Mouse (Mus musculus) retina, postnatal 1 day (tissue): ENCODE results near the gene Nat14.
A peak's percentile ranks its signal among the peaks of the same experiment; 100 is the strongest.
"Not testable (repeated sequence)": the region's sequence is repeated elsewhere in the genome, so short reads cannot be mapped to it uniquely, and the experiment has no call there.

Experiments used
- DNase-seq: peaks from one replicate; pipeline ENCODE4 v3.0.0-alpha.2; 2012

The Nat14 gene

DNA sequence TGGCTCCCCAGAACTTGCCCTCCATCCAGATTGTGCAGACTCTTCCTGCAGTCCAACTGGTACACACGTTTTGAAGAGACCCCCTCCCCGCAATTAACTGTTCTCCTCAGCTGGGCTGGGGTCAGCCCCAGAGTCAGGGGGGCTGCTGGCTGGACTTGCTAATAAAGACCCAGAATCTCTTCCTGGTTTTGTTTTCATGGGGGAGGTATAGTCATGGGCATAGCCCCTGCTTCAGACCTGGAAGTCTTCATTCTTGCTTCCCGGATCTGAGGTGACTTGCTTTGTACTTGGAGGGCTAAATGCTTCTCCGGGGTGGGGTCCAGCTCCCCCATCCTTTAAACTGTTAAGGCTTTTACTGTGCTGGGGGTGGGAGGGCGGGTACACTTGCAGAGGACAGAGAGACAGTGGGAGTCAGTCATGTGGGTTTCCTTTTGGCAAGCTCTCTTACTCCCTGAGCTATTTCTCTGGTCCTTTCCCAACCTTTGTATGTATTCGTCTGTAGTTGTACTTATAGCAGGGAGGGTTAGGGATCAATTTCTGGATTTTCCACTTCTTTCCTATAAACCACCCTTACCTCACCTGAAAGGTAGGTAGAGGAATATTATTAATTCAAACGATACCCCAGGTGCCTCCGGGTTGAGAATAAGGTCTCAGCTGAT is at the start of gene Nat14:
Gene Nat14, plus strand, starts transcription at position 205 of the 659 bp plus-strand sequence.
- no peak for DNase-seq

DNA sequence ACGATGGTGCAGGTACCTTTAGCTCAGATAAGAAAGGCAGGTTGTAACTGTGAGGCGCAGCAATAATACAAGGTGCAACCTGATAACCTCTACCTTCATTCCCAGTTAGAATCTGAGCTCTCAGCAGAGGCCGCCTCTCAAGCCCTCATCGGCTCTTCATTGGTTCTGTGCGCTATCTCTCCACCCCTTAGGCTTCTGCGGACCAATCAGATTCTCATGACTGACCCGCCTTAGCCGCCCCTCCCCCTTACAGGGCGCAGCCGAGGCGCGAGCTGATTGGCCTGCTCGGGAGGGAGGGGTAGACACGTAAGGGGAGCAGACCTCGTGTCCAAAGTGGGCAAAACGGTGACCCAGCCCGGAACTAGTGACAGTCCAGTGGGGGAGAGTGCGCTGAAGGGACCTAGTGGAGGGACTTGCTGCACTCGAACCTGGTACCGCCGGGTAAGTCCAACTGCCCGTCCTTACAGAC is 45.0 kb upstream of the Nat14 start, which contains the start of gene Isoc2a:
Gene Isoc2a, plus strand, starts transcription at position 401 of the 469 bp plus-strand sequence.
- peak; percentile 98 for DNase-seq

DNA sequence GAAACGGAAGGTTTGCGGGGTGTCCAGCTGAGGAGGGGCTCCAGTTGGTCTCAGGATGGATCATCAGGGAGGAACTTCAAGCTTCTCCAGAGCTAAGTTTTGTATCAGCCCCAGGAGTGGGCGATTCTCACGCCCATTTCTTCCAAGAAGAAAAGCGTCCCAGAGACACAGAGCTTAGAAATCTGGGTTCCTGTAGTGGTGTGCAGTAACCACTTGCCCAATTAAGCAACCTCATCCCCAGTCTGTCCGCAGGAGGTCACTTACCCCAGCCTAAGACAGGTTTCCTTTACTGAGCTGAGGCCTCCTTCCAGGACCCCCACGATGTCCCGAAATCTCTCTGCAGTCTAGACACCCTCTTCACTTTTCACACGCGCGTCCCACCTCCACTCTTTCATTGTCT is 44.6 kb upstream of the Nat14 start:
- DNase-seq, result no peak

DNA sequence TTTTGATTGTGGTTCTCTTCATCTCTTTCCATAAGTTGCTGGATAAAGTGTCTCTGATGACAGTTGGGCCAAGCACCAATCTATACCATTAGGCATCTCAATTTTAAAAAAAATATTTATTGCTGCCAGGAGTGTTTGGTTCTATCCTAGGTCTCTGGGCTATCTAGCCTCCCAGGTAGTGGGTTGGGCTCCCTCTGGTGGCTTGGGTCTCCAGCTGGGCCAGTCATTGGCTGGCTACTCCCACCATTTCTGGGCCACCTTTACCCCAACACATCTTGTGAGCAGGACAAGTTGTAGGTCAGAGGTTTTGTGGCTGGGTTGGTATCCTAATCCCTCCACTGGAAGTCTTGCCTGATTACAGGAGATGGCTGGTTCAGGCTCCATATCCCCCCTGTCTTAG is 43.6 kb upstream of the Nat14 start:
- DNase-seq, result peak; percentile 9

DNA sequence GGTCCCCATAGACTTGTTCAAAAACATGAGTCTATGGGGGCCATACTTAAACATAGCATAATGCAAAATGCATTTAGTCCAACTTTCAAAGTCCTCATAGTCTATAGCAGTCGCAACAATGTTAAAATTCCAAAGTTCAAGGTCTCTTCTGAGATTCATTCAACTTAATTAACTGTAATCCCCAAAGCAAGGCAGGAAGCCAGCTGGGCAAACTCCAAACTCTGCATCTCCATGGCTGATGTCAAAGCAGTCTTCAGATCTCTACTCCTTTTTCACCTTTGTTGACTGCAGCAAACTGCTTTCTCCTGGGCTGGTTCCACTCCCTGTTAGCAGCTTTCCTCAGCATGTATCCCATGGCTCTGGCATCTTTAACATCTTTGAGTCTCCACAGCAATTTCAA is 42.8 kb upstream of the Nat14 start:
- DNase-seq, result not testable (repeated sequence)

DNA sequence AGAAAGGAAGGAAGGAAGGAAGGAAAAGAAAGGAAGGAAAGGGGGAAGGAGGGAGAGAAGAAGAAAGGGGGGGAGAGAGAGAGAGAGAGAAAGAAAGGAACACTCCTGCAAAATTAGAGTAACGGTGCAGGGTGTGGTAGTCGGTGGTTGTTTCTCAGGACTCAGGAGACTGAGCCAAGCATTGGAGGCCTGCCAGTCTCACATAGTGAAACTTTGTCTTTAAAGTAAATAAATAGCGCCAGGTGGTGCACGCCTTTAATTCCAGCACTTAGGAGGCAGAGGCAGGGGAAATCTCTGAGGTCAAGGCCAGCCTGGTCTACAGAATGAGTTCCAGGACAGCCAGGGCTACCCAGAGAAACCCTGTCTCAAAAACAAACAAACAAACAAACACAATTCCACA is 35.1 kb upstream of the Nat14 start:
- no peak for DNase-seq

DNA sequence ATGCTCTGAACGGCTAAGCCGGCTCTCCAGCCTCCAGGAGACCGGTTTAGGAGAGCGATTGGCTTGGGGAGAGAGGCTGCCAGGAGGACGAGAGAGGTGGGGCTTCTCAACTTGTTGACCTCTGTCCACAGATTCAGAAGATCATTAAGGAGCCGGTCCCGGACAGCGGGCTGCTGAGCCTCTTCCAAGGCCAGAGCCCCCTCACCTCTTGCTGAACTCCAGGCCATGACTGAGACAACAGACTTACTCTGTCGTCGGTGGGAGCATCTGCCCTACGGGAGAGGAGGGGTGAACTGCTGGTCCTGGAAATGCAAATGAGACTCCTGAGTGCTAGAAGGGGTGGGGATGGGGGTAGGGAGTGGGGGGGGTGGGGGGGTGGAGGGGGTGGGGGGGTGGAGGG is 26.6 kb upstream of the Nat14 start:
- DNase-seq, result no peak

DNA sequence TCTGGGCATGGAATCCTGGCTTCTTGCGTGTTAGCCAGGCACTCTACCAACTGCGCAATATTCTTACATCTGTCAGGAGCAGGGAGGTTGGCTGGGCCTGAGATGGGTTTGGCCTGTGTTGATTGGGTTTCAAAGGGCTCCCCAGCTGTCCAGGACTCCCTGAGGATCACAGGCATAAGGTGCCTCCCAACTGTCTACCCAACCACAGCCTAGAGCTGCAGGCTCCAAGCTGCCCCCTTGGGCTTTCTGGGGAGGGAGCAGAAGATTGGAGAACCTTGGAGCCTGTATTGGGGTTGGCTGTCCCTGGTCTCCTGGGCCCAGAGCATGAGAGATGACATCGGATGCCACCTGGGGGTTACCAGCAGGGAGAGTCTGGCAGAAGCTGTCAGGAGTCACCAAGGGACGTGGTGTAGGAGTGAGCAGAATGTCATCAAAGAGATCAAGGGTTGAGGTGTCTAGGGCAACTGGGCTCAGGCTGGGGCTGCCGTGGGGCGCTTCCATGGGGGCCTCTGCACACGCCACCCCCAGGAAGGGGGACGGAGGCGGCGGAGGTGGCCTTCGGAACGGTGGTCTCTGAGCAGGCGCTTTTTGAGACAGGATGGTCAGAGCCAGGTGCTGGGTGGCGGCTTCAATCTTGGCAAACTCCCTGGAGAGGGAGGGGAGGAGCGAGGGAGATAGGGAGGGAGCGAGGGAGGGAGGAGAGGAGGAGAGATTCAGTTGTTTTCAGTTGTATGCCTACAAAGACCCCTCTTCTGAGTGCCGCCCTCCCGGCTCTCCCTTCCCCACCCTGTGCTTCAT is 22.8 kb upstream of the Nat14 start:
- peak; percentile 34 for DNase-seq

DNA sequence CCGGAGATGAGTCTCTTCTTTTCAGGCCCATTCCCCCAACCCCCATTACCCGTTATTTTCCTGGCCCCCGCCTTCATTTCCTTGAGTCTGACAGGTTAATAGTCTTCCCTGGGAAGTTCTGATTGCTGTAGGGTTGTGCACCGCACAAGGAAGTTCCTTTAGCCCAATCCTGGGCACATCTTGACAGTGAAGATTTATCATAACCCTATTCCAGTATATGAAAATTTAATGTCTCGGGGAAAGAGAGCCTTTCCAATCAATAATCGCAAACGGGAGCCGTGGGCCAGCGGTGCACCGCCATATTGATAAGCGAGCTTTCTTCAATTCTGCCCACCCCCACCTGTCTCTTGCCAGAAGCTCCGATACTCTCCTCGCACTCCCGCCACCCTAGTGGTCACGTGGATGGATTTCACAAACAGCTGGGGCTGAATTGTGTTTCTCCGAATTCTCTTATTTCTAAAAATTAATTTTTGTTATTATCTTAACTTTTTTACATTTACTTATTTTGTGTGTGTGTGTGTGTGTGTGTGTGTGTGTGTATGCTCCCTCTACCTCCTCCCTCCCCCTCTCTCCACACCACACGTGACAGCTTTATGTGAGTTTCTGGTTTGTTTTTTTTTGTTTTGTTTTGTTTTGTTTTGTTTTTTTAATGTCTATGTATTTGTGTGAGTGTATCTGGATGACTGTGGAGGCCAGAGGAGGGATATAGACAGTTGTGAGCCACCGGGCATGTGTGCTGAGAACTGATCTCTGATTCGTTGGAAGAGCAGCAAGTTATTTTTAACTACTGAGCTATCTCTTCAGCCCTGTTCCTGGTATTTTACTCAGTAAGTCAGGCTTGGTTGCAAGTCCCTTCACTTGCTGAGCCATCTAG is 21.9 kb upstream of the Nat14 start:
- peak; percentile 46 for DNase-seq

DNA sequence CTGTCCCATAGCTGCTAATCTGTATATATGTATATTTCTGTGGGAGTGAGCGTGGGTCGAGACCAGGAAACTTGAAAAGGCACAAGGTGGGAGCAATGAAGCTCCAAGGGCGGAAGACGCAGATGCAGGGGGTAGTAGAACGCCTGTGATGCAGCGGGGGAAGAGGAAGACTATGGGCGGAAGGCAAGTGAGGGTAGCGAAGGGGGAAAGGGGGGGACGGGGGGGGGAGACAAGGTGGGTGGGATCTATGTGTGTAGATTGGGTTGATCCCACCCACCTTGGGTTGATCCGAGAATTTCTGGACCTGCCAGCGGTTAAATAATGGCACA is 21.3 kb upstream of the Nat14 start:
- no peak for DNase-seq

DNA sequence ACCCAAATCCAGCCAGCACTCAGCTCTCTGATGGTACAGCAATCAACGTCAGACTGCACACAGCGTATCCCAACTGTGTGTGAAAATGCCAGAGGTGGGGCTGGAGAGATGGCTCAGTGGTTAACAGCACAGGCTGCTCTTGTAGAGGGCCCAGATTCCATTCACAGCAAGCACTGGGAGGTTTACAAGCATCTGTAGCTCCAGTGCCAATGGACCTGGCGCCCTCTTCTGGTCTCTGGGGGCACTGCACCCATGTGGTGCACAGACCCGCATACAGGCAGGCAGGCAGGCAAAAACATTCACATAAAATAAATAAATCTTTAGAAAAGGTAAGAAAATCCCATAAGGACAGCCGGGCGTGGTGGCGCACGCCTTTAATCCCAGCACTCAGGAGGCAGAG is 20.7 kb upstream of the Nat14 start:
- peak; percentile 55 for DNase-seq

DNA sequence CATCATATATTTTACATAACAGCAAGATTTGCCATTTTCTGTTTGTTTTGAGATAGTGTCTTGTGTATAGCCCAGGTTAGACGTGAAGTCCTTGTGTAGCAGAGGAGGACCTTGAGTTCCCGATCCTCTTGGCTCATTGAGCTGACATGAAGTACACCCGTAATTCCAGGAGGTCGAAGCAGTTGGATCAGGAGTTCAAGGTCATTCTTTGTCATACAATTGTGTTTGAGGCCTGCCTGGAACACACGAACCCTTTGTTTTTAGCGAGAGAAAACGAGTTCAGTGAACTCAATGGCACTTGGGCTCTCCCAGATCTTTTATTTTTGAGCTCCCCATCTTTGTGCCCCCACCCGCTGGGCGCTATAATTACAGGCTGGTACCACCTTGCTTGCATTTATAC is 19.4 kb upstream of the Nat14 start:
- DNase-seq, result no peak

DNA sequence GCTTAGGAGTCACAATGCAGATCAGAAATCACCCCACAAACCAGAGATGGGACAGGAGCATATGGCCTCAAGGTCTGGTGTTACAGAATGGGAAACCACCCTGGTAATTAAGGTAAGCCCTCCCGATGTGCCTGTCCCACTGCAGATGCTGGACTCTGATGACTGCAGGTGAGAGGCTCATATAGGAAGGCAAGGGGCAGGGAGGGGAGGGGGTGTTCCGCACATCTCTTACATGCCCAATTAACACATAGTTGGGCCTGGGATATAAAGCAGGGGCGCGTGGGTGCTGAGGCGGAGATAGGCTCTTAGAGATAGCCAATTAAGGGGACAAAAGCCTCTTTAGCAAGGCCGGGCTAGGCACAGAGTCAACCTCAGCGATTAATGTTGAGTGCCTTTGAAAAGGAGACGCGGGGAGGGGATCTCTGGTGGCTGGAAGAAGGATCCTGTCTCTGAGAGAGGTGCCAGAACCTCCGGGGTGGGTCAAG is 15.3 kb upstream of the Nat14 start, which contains the start of gene Gm36210:
Gene Gm36210, minus strand, starts transcription at position 51 of the 485 bp plus-strand sequence.
- peak; percentile 47 for DNase-seq

DNA sequence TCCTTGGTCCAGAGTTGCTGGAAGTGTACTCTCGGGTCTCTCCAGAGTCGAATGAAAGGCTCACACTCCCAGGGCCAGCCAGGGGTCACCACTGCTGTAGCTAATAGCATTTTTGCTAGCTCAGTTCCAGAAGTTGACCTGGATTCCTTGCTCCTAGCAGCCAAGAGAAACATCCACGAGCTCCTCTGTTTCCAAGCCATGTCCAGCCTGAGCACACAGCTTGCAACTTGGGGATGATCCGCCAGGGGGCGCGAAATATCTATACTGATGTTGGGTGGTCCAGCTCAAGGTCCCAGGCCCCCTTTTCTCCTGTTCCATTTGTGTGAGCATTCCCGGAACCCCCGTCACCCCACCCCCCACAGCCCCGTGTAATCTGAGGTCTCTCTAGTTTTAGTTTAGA is 10.3 kb upstream of the Nat14 start:
- peak; percentile 79 for DNase-seq

DNA sequence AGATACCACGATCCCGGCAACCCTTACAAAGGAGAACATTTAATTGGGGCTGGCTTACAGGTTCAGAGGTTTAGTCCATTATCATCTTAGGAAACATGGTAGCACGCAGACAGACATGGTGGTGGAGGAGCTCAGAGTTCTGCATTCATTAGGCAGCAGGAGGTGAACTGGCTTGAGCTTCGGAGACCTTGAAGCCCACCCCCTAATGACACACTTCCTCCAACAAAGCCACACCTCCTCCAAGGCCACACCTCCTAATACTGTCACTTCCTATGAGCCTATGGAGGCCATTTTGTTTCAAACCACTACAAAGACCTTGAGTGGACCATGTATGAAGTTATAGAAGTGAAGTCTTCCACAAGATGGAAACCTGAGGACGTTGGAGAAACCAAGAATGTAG is 9.6 kb upstream of the Nat14 start:
- peak; percentile 52 for DNase-seq

DNA sequence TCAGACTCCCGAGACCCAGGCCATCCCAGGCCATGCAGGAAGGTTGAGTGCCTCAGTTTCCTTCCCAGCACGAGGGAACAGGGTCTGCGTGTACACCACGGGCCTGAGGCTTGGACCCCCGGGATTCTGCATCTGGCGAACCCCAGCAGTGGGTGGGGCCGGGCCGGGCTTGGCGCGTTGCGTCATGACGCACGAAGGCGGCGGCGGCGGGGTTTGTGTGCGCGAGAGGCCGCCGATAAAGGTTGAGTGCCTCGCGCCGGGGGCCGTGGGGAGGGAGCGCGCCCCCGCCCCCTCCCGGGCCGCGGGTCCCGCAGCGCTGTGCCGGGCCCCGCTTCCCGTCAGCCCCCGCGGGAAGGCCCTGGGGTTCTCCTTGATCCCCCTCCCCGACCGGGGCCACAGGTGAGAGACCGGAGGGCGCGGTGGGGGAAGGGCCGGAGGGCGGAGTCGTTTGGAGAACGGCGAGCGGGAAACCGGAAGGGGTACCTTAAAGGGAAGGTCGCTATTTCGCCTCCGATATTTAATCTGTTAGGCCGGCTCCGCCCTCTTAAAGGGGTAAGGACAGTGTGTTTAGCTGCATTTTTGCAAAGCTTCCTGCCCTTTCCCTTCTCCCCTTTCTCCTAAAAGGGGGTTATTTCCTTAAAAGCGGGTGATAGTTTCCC is 6.7 kb upstream of the Nat14 start, which contains the start of gene Zfp628:
Gene Zfp628, plus strand, starts transcription at position 211 of the 659 bp plus-strand sequence.
- peak; percentile 96 for DNase-seq

DNA sequence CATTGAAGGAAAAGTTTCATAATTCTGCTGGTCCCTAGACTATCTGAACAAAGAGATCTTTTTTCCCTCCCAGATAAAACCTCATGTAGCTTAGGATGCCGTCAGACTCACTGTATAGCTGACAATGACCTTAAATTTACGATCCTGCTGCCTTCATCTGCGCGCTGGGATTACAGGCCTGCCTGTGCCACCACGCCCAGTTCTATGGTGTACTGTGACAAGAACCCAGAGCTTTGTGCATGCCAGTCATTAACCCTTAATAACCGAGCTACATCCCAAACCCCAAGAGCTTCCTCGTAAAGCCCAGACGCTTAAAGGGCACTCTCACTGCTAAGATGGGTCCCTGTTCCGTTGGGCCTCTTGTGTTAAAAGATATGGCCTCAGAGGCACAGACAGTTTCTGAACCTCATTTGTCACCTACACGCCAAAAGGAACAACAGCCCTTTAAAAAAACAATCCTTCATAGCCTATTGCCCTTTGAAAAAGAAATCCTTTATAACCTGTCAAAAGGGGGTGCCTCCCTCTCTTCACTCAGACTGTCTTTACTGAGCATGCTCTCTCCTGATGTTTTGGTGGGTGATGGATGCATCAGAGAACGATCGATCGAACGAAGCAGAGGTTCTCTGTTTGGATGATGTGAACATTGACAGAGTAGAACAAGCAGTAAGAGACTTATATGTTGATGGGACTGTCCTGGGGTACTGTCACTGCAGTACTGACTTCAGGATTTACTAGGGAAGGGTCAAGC is 6.0 kb upstream of the Nat14 start:
- no peak for DNase-seq

DNA sequence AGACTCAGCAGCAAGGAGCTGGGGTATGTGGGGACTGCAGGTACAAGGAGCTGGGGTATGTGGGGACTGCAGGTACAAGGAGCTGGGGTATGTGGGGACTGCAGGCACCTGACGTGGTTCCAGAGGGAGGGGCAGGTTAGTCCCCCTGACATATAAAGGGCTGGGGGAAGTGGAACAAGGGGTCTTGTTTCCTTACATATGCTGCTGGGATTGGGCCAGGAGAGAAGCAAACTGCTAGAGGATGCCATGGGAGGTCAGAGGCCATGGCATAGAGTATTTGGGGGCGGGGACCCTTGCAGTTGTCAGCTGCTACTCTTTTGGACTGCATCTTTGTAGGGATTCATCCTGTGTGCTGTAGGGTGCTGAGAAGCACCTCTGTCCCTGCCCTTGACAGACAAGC is 4.3 kb upstream of the Nat14 start:
- DNase-seq, result no peak

DNA sequence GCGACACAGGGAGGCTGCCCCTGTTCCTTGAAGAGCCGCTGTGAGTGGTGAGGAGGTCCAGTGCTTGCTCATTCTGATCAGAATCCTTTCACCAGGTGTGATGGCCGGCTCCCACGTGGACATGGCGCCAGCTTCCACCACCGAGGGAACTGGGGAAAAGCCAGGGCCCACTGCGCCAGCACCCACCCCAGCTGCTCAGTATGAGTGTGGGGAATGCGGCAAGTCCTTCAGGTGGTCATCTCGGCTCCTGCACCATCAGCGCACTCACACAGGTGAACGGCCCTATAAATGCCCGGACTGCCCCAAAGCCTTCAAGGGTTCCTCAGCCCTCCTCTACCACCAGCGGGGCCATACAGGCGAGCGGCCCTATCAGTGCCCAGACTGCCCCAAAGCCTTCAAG is 3.1 kb upstream of the Nat14 start:
- DNase-seq, result no peak

DNA sequence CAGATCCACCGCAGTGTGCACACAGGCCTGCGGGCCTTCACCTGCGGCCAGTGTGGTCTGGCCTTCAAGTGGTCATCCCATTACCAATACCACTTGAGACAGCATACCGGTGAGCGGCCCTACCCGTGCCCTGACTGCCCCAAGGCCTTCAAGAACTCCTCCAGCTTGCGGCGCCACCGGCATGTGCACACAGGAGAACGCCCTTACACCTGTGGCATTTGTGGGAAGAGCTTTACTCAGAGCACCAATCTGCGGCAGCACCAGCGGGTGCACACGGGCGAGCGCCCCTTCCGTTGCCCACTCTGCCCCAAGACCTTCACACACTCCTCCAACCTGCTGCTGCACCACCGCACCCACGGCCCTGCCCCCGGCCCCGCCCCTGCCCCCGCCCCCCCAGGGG is 2.7 kb upstream of the Nat14 start:
- no peak for DNase-seq

DNA sequence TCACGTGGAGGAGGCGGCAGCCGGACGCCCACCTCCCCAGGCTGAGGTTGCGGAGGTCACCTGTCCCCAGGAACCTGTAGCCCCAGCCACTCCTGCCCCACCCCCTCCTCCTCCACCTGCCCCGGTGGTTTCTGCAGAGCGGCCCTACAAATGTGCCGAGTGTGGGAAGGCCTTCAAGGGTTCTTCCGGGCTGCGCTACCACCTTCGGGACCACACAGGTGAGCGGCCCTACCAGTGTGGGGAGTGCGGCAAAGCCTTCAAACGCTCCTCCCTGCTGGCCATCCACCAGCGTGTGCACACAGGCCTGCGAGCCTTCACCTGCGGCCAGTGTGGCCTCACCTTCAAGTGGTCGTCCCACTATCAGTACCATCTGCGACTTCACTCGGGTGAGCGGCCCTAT is 1.9 kb upstream of the Nat14 start:
- no peak for DNase-seq

DNA sequence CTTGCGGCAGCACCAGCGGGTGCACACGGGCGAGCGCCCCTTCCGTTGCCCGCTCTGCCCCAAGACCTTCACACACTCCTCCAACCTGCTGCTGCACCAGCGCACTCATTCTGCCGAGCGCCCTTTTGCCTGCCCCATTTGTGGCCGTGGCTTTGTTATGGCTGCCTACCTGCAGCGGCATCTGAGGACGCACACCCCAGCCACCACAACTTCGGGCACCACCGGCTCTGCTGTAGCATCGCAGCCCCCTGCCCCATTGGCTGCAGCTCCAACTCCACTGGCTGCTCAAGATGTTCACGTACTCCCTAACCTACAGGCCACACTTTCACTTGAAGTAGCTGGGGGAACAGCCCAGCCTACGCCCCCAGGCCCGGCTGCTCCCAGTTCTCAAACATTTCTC is 1.3 kb upstream of the Nat14 start:
- DNase-seq, result no peak
